Mouse (Mus musculus) kidney, adult 2 months (tissue): Measurements from ENCODE around the gene Syt8. TPM values are rescaled to one million over a fixed set of nuclear protein-coding genes. Genes with fewer than 3 reads are reported as not detected.

ENCODE experiments used
- DNase-seq: peaks from one replicate; pipeline ENCODE4 v3.0.0; 2021
- H3K27ac ChIP-seq: fragments of 200-500 bp; 2 replicates; pipeline ENCODE4 v1.5.1; 2012; ENCODE audit warnings: low read depth, low read length, control low read depth, inconsistent platforms; ENCODE audit not compliant: insufficient read depth
- H3K27me3 ChIP-seq: fragments of 200-500 bp; replicated peaks from 2 replicates; pipeline ENCODE4 v1.6.1; 2012; ENCODE audit warnings: mild to moderate bottlenecking, moderate library complexity, low read length, inconsistent platforms; ENCODE audit not compliant: control insufficient read depth, insufficient read depth
- H3K36me3 ChIP-seq: fragments of 200-500 bp; 2 replicates; pipeline ENCODE4 v1.6.1; 2012; ENCODE audit warnings: mild to moderate bottlenecking, moderate library complexity, low read length, inconsistent platforms; ENCODE audit not compliant: control insufficient read depth, insufficient read depth
- H3K4me1 ChIP-seq: fragments of 200-500 bp; 2 replicates; pipeline ENCODE4 v1.6.1; 2011; ENCODE audit warnings: low read length; ENCODE audit not compliant: control insufficient read depth, insufficient read depth
- H3K4me3 ChIP-seq: fragments of 200-500 bp; 2 replicates; pipeline ENCODE4 v1.5.1; 2011; ENCODE audit warnings: mild to moderate bottlenecking, low read depth, low read length, control low read depth; ENCODE audit not compliant: insufficient read depth
- CTCF ChIP-seq: fragments of 200-500 bp; conservative IDR thresholded peaks from 2 replicates; pipeline ENCODE4 v1.5.1; 2011; ENCODE audit warnings: low read depth, mild to moderate bottlenecking, control low read depth, low read length, moderate library complexity, mixed read lengths; ENCODE audit not compliant: insufficient read depth, insufficient read length
- POLR2A ChIP-seq: fragments of 200-500 bp; IDR thresholded peaks from one replicate; pipeline ENCODE4 v1.6.1; 2011; ENCODE audit warnings: low read depth, low read length, control low read depth
- WGBS: fragments of 180-500 bp; shearing (Covaris S2); methylation state at CpG from one replicate; pipeline ENCODE4 v1.1.7; 2018; 5-methylcytosine and 5-hydroxymethylcytosine counted together
- polyA plus RNA-seq: library from polyadenylated mRNA; depleted of rRNA; stranded (reverse); fragments of >200 nt; gene quantifications from 2 replicates; pipeline ENCODE4 v1.2.3, GENCODE M21; 2012

Gene Syt8
- polyA plus RNA-seq, 1 experiment = 1.8 TPM

- no peak overlapping the region for H3K4me3 ChIP-seq
- peaks cover 14% of the 10 kb centered on the region for H3K4me1 ChIP-seq
- DNase-seq = no peak
- H3K36me3 ChIP-seq = no peaks in the 10 kb centered on the region
- H3K27ac ChIP-seq = no peak overlapping the region
- 87% methylated on average over 3 of the region's 3 CpGs for WGBS
- H3K27me3 ChIP-seq = no peaks in the 10 kb centered on the region
- no peak for TF ChIP-seq POLR2A
- no peak for TF ChIP-seq CTCF
Observed at GRCm38 (mm10) chr7:142389961-142390650, 44.5 kb upstream of the Syt8 start.

- no peak for TF ChIP-seq CTCF
- TF ChIP-seq POLR2A = no peak
- 70% methylated on average over 3 of the region's 3 CpGs for WGBS
Observed at GRCm38 (mm10) chr7:142391108-142391507, 43.5 kb upstream of the Syt8 start.

GRCm38 (mm10) chr7:142391609-142392008 lies 43.0 kb upstream of the Syt8 start:
- no peak overlapping the region for H3K4me3 ChIP-seq
- no peak for DNase-seq
- TF ChIP-seq CTCF = no peak
- no peak for TF ChIP-seq POLR2A
- no peaks in the 10 kb centered on the region for H3K27me3 ChIP-seq
- WGBS = 83% methylated on average over 4 of the region's 4 CpGs
- no peak overlapping the region for H3K27ac ChIP-seq
- H3K4me1 ChIP-seq = peaks cover 10% of the 10 kb centered on the region
- no peaks in the 10 kb centered on the region for H3K36me3 ChIP-seq

More at GRCm38 (mm10) chr7:142391108-142391507, 43.5 kb upstream of the Syt8 start:
- H3K27ac ChIP-seq = no peak overlapping the region
- peaks cover 10% of the 10 kb centered on the region for H3K4me1 ChIP-seq
- no peaks in the 10 kb centered on the region for H3K36me3 ChIP-seq
- no peak overlapping the region for H3K4me3 ChIP-seq
- no peak for DNase-seq
- no peaks in the 10 kb centered on the region for H3K27me3 ChIP-seq

GRCm38 (mm10) chr7:142393191-142393590 lies 41.5 kb upstream of the Syt8 start:
- no peaks in the 10 kb centered on the region for H3K36me3 ChIP-seq
- H3K4me3 ChIP-seq = no peak overlapping the region
- H3K27ac ChIP-seq = 0 out of 2 replicates have a peak overlapping the region, but pooled peaks have one; percentile 7
- H3K4me1 ChIP-seq = peaks cover 10% of the 10 kb centered on the region
- DNase-seq = peak; percentile 70
- WGBS = 21% methylated on average over 4 of the region's 4 CpGs
- TF ChIP-seq POLR2A = no peak
- TF ChIP-seq CTCF = no peak
- H3K27me3 ChIP-seq = no peaks in the 10 kb centered on the region

GRCm38 (mm10) chr7:142394261-142395190 lies 40.1 kb upstream of the Syt8 start:
- Histone ChIP-seq H3K27ac (no peak overlapping the region), H3K4me3 (no peak overlapping the region)
- WGBS = 67% methylated on average over 6 of the region's 6 CpGs

GRCm38 (mm10) chr7:142395472-142395871 lies 39.2 kb upstream of the Syt8 start:
- no peak for DNase-seq
- WGBS = 92% methylated on average over 4 of the region's 4 CpGs
- TF ChIP-seq POLR2A (no peak), CTCF (no peak)
- Histone ChIP-seq H3K27ac (no peak overlapping the region), H3K36me3 (no peaks in the 10 kb centered on the region), H3K4me3 (no peak overlapping the region), H3K4me1 (peaks cover 10% of the 10 kb centered on the region), H3K27me3 (no peaks in the 10 kb centered on the region)

More at GRCm38 (mm10) chr7:142394261-142395190, 40.1 kb upstream of the Syt8 start:
- peak; percentile 28 for DNase-seq
- no peak for TF ChIP-seq CTCF
- Histone ChIP-seq H3K36me3 (no peaks in the 10 kb centered on the region), H3K4me1 (peaks cover 10% of the 10 kb centered on the region), H3K27me3 (no peaks in the 10 kb centered on the region)

GRCm38 (mm10) chr7:142396611-142397010 lies 38.0 kb upstream of the Syt8 start:
- peaks cover 10% of the 10 kb centered on the region for H3K4me1 ChIP-seq
- TF ChIP-seq POLR2A (no peak), CTCF (no peak)
- no peak overlapping the region for H3K4me3 ChIP-seq

More at GRCm38 (mm10) chr7:142396611-142397010, 38.0 kb upstream of the Syt8 start:
- H3K27me3 ChIP-seq = no peaks in the 10 kb centered on the region
- WGBS = 90% methylated on average over 1 of the region's 1 CpGs
- H3K27ac ChIP-seq = no peak overlapping the region
- no peaks in the 10 kb centered on the region for H3K36me3 ChIP-seq
- no peak for DNase-seq
